Mouse (Mus musculus) kidney, embryonic 14.5 days (tissue): ENCODE data around the gene Col27a1. TPM values are rescaled to one million over a fixed set of nuclear protein-coding genes. Genes with fewer than 3 reads are reported as not detected.
A peak's percentile ranks its signal among the peaks of the same experiment; 100 is the strongest.

Experiments used
- ATAC-seq: fragments of 200-750 bp; cut with Nextera tagmentation; 2 replicates; pipeline ENCODE4 v1.8.0; 2017; ENCODE audit warnings: moderate number of reproducible peaks, mild to moderate bottlenecking, moderate TSS enrichment, moderate library complexity; ENCODE audit not compliant: low FRiP score, low TSS enrichment
- H3K27ac ChIP-seq: fragments of 300-500 bp; sonication (generic); 2 replicates; pipeline ENCODE4 v1.5.1; 2014; ENCODE audit warnings: low read depth, mild to moderate bottlenecking, low read length, moderate library complexity, mixed read lengths
- H3K27me3 ChIP-seq: fragments of 300-500 bp; sonication (generic); 2 replicates; pipeline ENCODE4 v1.6.1; 2014; ENCODE audit warnings: mild to moderate bottlenecking, low read length; ENCODE audit not compliant: control insufficient read depth, insufficient read depth
- H3K36me3 ChIP-seq: fragments of 300-500 bp; sonication (generic); 2 replicates; pipeline ENCODE4 v1.6.1; 2014; ENCODE audit warnings: low read length, mixed read lengths; ENCODE audit not compliant: control insufficient read depth, insufficient read depth
- H3K4me1 ChIP-seq: fragments of 300-500 bp; sonication (generic); 2 replicates; pipeline ENCODE4 v1.6.1; 2014; ENCODE audit warnings: low read length, mixed read lengths; ENCODE audit not compliant: control insufficient read depth, insufficient read depth
- H3K4me2 ChIP-seq: fragments of 300-500 bp; sonication (generic); replicated peaks from 2 replicates; pipeline ENCODE4 v1.6.1; 2014; ENCODE audit warnings: low read depth, mild to moderate bottlenecking, low read length
- H3K4me3 ChIP-seq: fragments of 300-500 bp; sonication (generic); 2 replicates; pipeline ENCODE4 v1.5.1; 2014; ENCODE audit warnings: mild to moderate bottlenecking, low read length
- H3K9ac ChIP-seq: fragments of 300-500 bp; sonication (generic); 2 replicates; pipeline ENCODE4 v1.6.1; 2014; ENCODE audit warnings: low read depth, mild to moderate bottlenecking, low read length, moderate library complexity
- H3K9me3 ChIP-seq: fragments of 300-500 bp; sonication (generic); 2 replicates; pipeline ENCODE4 v1.6.1; 2016; ENCODE audit warnings: low read length; ENCODE audit not compliant: control insufficient read depth
- WGBS: fragments of 180-500 bp; shearing (Covaris S2); extraction: QIAGEN DNeasy Blood & Tissue Kit; methylation state at CpG from one replicate; pipeline ENCODE4 v1.1.7; 2014; 5-methylcytosine and 5-hydroxymethylcytosine counted together
- polyA plus RNA-seq: library from polyadenylated mRNA; unstranded; fragments of >200 nt; fragmentation: Nextera tagmentation; extraction: Ambion mirVana; gene quantifications from 2 replicates; pipeline ENCODE4 v1.2.1, GENCODE M21; 2014

Gene Col27a1
- polyA plus RNA-seq, 1 experiment from 2014 or later: 8.8 TPM

GRCm38 (mm10) chr4:63259066-63259465 lies 45.3 kb downstream of the Col27a1 start:
- ATAC-seq: no peak
- Histone ChIP-seq H3K9ac (no peak overlapping the region), H3K9me3 (no peaks in the 10 kb centered on the region), H3K4me3 (no peak overlapping the region), H3K27me3 (no peaks in the 10 kb centered on the region), H3K27ac (no peak overlapping the region), H3K36me3 (peaks cover 5% of the 10 kb centered on the region; the same call in 1 of the 2 replicates), H3K4me2 (no peak overlapping the region), H3K4me1 (peaks cover 7% of the 10 kb centered on the region; the same call in 1 of the 2 replicates)
- WGBS: 90% methylated on average over 6 of the region's 6 CpGs

DNA sequence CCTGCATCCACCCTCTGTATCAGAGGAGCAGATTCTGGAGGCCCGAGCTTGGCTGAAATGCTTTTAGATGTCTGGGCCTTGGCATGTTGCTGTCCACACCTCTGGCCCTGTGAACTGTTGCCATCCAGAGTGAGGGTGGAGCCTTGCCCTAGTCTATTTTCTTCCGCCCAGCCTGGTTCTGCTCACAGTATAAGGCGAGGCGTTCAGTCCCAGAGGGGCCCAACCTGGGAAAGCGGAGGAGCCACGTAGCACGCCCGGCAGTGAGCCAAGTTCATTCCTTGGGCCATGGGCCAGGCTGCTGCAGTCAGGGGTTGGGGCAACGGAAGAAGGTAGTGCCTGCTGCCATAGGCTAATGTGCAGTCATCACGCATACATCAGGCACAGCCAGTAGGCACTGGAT lies 46.7 kb downstream of the Col27a1 start:
- Histone ChIP-seq H3K4me1 (peaks cover 7% of the 10 kb centered on the region; the same call in 1 of the 2 replicates), H3K27me3 (no peaks in the 10 kb centered on the region), H3K9ac (no peak overlapping the region), H3K27ac (no peak overlapping the region), H3K9me3 (no peaks in the 10 kb centered on the region), H3K36me3 (peaks cover 3% of the 10 kb centered on the region; the same call in 1 of the 2 replicates), H3K4me3 (no peak overlapping the region), H3K4me2 (no peak overlapping the region)
- no peak for ATAC-seq
- WGBS: 83% methylated on average over 10 of the region's 10 CpGs

DNA sequence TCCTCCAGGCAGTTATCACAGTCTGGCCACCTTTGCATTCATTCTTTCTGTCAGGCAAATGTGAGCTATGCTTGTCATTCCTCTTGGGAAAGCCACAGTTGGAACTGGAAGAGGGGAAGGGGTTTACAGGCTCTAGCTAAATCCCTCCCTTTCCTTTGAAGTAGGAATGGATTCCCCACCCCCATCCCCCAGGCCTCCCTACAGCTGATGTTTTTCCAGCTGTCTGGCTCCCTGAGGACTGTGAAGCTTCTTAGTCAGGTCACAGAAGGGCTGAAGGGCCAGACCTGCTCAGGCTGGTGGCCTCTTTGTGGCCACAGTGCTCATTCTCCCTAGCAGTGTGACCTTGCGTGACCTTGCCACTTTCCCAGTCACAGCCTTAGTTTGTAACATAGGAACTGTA lies 49.1 kb downstream of the Col27a1 start:
- no peaks in the 10 kb centered on the region; the same call in 1 of the 2 replicates for H3K36me3 ChIP-seq
- peak; percentile 68; the same call in 1 of the 2 replicates for ATAC-seq
- peaks cover 7% of the 10 kb centered on the region; the same call in 1 of the 2 replicates for H3K4me1 ChIP-seq
- 61% methylated on average over 1 of the region's 1 CpGs for WGBS
- no peak overlapping the region for H3K4me2 ChIP-seq
- H3K4me3 ChIP-seq: no peak overlapping the region
- H3K9ac ChIP-seq: no peak overlapping the region
- no peaks in the 10 kb centered on the region for H3K27me3 ChIP-seq
- no peaks in the 10 kb centered on the region for H3K9me3 ChIP-seq
- no peak overlapping the region for H3K27ac ChIP-seq

DNA sequence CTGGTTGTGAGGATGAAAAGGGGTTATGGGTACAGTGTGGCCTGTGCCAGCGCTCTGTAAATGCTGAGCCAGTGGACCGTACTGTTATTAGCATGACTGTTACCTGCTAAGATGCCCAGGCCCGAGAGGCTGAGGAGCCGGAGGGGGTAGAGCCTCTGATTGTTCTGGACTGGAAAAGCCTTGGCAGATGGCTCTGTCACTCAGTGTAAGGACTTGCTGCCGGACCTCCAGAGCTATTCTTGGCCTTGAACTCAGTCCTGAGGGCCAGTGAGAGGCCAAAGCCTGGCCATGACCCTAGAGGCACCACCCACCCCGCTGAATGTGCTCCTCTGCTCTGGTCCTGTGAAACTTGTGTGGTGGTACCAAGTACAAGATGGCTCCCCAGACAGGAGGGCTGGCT lies 52.5 kb downstream of the Col27a1 start:
- no peak for ATAC-seq
- no peak overlapping the region for H3K4me3 ChIP-seq
- WGBS: 87% methylated on average over 6 of the region's 6 CpGs
- H3K9me3 ChIP-seq: no peaks in the 10 kb centered on the region
- H3K4me2 ChIP-seq: no peak overlapping the region
- H3K9ac ChIP-seq: no peak overlapping the region
- peaks cover 13% of the 10 kb centered on the region; the same call in 1 of the 2 replicates for H3K36me3 ChIP-seq
- H3K27ac ChIP-seq: no peak overlapping the region
- H3K4me1 ChIP-seq: peaks cover 7% of the 10 kb centered on the region; the same call in 1 of the 2 replicates
- H3K27me3 ChIP-seq: no peaks in the 10 kb centered on the region

DNA sequence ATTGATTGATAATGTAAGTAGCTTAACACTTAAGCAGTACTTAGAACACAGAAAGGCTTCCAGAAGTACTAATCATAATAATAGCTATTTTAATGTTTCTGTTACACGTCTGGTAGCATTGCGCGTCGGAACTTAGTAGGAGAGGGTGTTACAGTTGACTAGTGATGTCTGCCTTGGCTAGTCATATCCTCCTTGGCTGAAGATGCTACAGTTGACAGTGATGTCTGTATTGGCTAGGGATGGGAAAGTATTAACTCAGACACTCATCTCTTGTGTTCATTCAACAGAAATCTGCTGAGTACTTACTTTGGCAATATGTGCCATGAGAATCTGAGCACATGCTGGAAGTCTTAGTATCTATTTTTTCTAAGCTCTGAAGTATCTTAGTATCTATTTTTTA lies 53.3 kb downstream of the Col27a1 start:
- WGBS: 97% methylated on average over 4 of the region's 4 CpGs
- Histone ChIP-seq H3K27me3 (no peaks in the 10 kb centered on the region), H3K4me2 (no peak overlapping the region), H3K9me3 (no peaks in the 10 kb centered on the region), H3K36me3 (peaks cover 13% of the 10 kb centered on the region; the same call in 1 of the 2 replicates), H3K4me1 (peaks cover 7% of the 10 kb centered on the region; the same call in 1 of the 2 replicates), H3K27ac (no peak overlapping the region), H3K9ac (no peak overlapping the region), H3K4me3 (no peak overlapping the region)
- no peak for ATAC-seq

GRCm38 (mm10) chr4:63267586-63267985 lies 53.8 kb downstream of the Col27a1 start:
- no peak overlapping the region for H3K9ac ChIP-seq
- no peak overlapping the region for H3K4me2 ChIP-seq
- H3K9me3 ChIP-seq: no peaks in the 10 kb centered on the region
- H3K27ac ChIP-seq: no peak overlapping the region
- H3K27me3 ChIP-seq: no peaks in the 10 kb centered on the region
- ATAC-seq: no peak
- no peak overlapping the region for H3K4me3 ChIP-seq
- H3K4me1 ChIP-seq: 0 out of 2 replicates have a peak, but pooled peaks cover 4% of the 10 kb centered on the region
- H3K36me3 ChIP-seq: peaks cover 13% of the 10 kb centered on the region; the same call in 1 of the 2 replicates
- 84% methylated on average over 1 of the region's 1 CpGs for WGBS

DNA sequence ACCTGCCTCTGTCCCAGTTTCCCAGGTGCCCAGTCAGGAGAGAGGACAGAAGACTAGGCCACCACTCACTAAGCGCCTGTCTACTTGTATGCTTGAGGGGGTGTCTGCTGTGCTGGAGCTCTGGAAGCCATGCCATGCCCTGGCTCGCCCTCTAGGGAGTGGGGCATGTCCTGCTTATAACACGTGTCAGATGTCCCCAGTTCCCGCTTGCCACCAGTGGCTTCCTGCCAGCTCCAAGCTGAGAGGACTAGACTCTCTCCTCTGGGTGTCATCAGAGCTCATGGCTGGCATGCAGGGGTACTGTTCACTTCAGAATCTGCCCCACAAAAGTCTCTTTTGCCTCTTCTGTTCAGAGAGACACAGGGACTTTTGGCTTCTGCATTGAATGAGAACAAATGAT lies 55.0 kb downstream of the Col27a1 start:
- H3K36me3 ChIP-seq: peaks cover 18% of the 10 kb centered on the region; the same call in 1 of the 2 replicates

GRCm38 (mm10) chr4:63274516-63274915 lies 60.7 kb downstream of the Col27a1 start:
- no peaks in the 10 kb centered on the region for H3K4me1 ChIP-seq
- WGBS: 43% methylated on average over 1 of the region's 1 CpGs
- H3K4me3 ChIP-seq: no peak overlapping the region
- no peaks in the 10 kb centered on the region for H3K27me3 ChIP-seq
- no peaks in the 10 kb centered on the region for H3K9me3 ChIP-seq
- no peak for ATAC-seq
- H3K4me2 ChIP-seq: no peak overlapping the region
- no peak overlapping the region for H3K27ac ChIP-seq
- peaks cover 15% of the 10 kb centered on the region; the same call in 1 of the 2 replicates for H3K36me3 ChIP-seq
- H3K9ac ChIP-seq: no peak overlapping the region

More for the DNA sequence above, 55.0 kb downstream of the Col27a1 start:
- H3K4me1 ChIP-seq: no peaks in the 10 kb centered on the region
- 74% methylated on average over 4 of the region's 4 CpGs for WGBS
- no peaks in the 10 kb centered on the region for H3K9me3 ChIP-seq
- no peak for ATAC-seq
- no peak overlapping the region for H3K4me3 ChIP-seq
- H3K9ac ChIP-seq: no peak overlapping the region
- H3K27ac ChIP-seq: no peak overlapping the region
- H3K27me3 ChIP-seq: no peaks in the 10 kb centered on the region
- no peak overlapping the region for H3K4me2 ChIP-seq

DNA sequence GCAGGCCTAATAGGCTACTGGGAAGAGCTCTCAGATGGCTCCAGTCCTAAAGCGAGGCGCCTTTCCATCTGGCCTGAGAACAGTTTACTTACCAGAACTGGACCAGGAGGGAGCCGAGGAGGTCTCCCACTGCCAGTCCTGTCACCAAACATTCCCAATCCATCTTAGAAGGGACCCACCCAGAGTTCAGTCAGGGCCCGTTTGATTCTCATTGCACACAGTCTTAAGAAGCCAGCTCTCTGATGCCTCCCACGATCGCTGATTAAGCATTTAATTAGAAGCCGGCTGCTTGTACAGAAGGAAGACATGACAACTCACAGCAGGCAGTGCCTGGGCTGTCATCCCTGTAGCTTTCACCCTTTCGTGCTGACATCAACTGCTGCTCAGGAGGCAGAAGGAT lies 61.4 kb downstream of the Col27a1 start:
- ATAC-seq: peak; percentile 24; the same call in 1 of the 2 replicates
- H3K4me1 ChIP-seq: no peaks in the 10 kb centered on the region
- no peak overlapping the region for H3K4me2 ChIP-seq
- no peaks in the 10 kb centered on the region for H3K27me3 ChIP-seq
- H3K36me3 ChIP-seq: peaks cover 12% of the 10 kb centered on the region; the same call in 1 of the 2 replicates
- no peak overlapping the region for H3K27ac ChIP-seq
- no peak overlapping the region for H3K9ac ChIP-seq
- H3K4me3 ChIP-seq: no peak overlapping the region
- 45% methylated on average over 8 of the region's 8 CpGs for WGBS
- H3K9me3 ChIP-seq: no peaks in the 10 kb centered on the region
